Comparison of ENCODE assay signal across 18 mouse cellular contexts in the genomic region with DNA sequence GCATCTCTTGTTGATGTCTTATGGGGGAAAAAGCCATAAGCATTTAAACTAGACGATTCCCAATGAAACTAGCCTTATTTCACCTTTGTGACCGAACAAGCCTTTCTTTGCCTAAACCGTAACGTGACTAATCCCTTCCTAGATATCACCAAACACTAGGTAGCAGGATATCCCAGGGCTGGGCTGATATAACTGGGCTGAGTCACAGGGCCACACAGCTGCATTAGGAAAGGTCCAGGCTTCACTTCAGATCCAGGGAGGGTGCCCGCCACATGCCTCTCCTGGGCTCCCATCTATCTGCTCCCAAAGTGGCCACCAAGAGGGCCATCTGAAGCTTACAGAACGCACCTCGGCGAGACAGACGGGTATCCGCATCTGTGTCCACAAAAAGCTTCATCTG. TPM values are rescaled to one million over a fixed set of nuclear protein-coding genes. Genes with fewer than 3 reads are reported as not detected.
DNase-seq lines count a peak whose midpoint lies in the region; ATAC-seq and TF ChIP-seq lines count a peak whose summit lies in the region.
"Had no signal": no experiment of that assay in that cellular context is flagged by ENCODE, and none has a peak within 500 bp of the region (broad histone marks: within the 10 kb centered on the region; RNA-seq: fewer than 3 reads in every experiment).

No protein-coding gene starts in this region.

- no peak overlapping the region for H3K4me3 ChIP-seq in stomach, postnatal 0 days (ENCODE audit: low read depth, low read length)

- H3K4me1 ChIP-seq in stomach, postnatal 0 days (replicated peaks; ENCODE audit: control insufficient read depth, insufficient read depth): peaks cover 4% of the 10 kb centered on the region; the same call in 1 of the 2 replicates

- peak; percentile 58 for DNase-seq in stomach, postnatal 0 days (ENCODE audit: low spot score)
- DNase-seq in kidney, postnatal 10 days: no peak
- DNase-seq: adrenal gland, adult 2 months; adrenal gland, adult 8-10 months; adrenal gland, postnatal 10 days; adrenal gland, postnatal 14 days; adrenal gland, postnatal 25 days; adrenal gland, postnatal 36 days; B cell, adult 2 months; cerebellum, adult 11 months; cerebellum, adult 11-12 months; cerebellum, adult 18-20 months; cerebellum, adult 2 months had no signal

- peaks cover 2% of the 10 kb centered on the region; the same call in 1 of the 2 replicates for H3K36me3 ChIP-seq in stomach, postnatal 0 days (ENCODE audit: control insufficient read depth, insufficient read depth, low read length)

- no peak overlapping the region for H3K4me2 ChIP-seq in stomach, postnatal 0 days (replicated peaks; ENCODE audit: low read depth)

- TF ChIP-seq CTCF in stomach, postnatal 0 days (IDR thresholded peaks at IDR 0.05; ENCODE audit: low read depth): no peak

- WGBS in stomach, postnatal 0 days: 78% methylated on average over 10 of the region's 10 CpGs

- H3K27ac ChIP-seq in stomach, postnatal 0 days (replicated peaks): no peak overlapping the region

- no peak overlapping the region for H3K9ac ChIP-seq in stomach, postnatal 0 days (ENCODE audit: low read length)

- ATAC-seq in stomach, postnatal 0 days (ENCODE audit: low FRiP score, low TSS enrichment): peak; percentile 79
- ATAC-seq: activated CD4-positive, CD25-positive, alpha-beta regulatory T cell, adult 4 months; CD4-positive, CD25-positive, alpha-beta regulatory T cell, adult 4 months; Patski had no signal

- no peaks in the 10 kb centered on the region for H3K9me3 ChIP-seq in stomach, postnatal 0 days (ENCODE audit: control insufficient read depth, low read length)
- H3K9me3 ChIP-seq: G1E had no signal

- no peaks in the 10 kb centered on the region for H3K27me3 ChIP-seq in stomach, postnatal 0 days (ENCODE audit: control insufficient read depth, insufficient read depth, low read length)
- H3K27me3 ChIP-seq: CH12.LX, Patski had no signal

- TF ChIP-seq EP300 in stomach, postnatal 0 days (optimal IDR thresholded peaks at IDR 0.05): no peak

RNA-seq across cellular contexts. Expression of gene Uck2, which starts 50.8 kb away (rescaled TPM):
- 49.4 and 52.5 TPM in 2 replicates for polyA plus RNA-seq in stomach, postnatal 0 days (2015; fragmentation: Nextera tagmentation; extraction: Ambion mirVana)
